Mouse (Mus musculus) NIH3T3 (cell line): ENCODE measurements at regions not wholly inside any gene's neighbourhood (a gene's known extent, or its start where the extent isn't known, plus 50 kb on each side); places are given as distances from the start of the nearest gene placed in this dataset.

Experiments
- DNase-seq: peaks from one replicate; pipeline ENCODE4 v3.0.0-alpha.2; 2012; ENCODE audit warnings: low read depth

DNA sequence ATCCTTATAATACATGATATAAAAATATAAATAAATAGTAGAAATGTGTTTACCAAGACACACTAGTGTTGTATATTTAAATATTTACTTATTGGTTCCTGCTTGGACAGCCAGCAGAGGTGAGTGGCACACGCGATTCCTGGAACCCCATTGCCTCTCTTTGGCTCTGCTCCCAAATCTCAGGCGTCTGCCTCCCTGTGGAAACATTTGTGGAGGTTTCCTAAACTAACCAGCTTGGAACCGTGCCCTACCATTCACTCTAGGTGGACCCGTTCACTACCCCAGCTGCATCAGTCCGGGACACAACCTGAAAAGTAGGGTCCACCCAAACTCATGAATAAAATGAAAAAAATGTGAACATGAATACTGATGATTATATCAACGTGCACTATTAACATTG is 404.0 kb upstream of the Defb41 start:
- no peak for DNase-seq

DNA sequence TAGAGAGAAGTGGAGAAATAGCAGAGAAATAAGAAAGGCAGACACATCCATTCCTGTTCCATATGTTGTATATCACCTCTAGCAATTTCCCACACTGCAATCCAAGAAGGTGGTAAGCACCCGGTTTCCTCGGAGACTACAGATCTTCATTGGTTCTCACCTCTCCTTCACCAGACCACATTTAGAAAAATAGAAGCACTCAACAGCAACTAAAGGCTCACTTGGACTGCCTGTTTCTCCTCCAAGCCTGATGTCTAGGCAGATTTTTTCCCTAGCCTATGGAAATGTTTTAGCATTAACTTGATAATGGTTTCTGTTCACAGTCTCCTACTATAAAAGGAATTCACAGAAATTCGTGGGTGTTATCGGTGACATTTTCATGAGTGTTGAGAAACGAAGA is 403.3 kb upstream of the Defb41 start:
- DNase-seq, result no peak

DNA sequence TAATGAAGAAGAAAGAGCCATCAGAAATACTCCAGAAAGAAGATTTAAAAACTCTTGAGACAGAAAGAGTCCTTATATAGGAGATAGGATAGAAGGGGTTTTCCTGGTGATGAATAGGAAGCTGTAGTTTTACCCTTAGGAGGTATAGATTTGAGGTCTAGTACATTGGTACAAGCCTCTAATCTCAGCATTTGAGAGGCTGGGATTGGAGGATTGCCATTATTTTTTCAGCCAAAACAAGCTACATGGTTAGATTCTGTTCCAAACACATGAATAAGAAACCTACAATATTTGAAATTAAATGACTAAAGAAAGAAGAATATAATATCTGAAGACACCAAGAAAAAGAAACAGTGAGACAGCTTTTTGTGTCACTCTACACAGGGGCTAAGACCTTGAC is 375.9 kb upstream of the Defb41 start:
- DNase-seq, result no peak

DNA sequence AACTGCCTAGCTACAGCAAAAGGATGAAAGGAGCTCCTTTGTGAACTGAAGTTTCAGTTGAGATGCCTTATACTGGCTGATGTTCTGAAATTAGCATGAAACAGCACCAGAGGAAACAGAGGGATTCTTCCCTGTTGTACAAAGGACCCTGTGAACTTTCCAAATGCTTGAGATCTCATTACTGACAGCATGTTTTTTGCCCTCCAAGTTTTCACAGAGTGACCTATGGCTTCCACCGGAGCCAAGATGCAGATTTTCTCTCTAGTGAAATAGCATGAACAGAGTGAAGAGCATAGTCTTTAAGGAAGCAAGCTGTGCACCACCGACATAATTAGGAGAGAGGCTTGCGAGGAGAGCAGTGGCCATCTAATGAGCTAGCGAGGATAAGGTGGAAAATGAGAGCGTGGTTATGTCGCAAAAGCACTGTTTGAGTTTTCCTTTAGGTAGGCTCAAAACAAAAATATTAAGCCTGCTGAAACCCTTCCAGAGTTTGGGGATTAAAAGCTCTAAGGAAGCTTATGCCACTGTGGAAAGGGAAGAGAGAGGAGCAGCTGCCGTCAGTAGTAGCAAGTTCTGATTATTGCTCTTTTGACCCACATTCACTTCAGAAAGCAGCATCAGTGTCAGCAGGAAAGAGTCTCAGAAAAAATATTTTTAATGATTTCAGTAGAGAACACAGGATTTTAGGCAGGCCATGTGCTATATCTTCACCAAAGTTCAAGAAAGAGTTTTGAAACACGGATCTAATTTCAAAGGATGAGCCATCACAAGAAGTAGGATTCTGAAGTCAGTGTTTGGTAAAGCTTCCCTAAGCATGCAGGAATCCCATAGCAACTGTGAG is 374.7 kb upstream of the Defb41 start:
- no peak for DNase-seq

DNA sequence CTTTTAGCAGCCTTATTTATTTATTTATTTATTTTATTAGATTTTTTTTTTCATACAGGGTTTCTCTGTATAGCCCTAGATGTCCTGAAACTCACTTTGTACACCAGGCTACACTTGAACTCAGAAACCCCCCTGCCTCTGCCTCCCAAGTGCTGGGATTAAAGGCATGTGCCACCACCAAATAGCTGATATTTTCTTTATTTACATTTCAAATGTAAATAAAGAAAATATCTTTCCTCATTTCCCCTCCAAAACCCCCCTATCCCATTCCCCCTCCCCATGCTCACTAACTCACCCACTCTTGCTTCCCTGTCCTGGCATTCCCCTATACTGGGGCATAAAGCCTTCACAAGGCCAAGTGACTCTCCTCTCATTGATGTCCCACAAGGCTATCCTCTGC is 372.4 kb upstream of the Defb41 start:
- no peak for DNase-seq

DNA sequence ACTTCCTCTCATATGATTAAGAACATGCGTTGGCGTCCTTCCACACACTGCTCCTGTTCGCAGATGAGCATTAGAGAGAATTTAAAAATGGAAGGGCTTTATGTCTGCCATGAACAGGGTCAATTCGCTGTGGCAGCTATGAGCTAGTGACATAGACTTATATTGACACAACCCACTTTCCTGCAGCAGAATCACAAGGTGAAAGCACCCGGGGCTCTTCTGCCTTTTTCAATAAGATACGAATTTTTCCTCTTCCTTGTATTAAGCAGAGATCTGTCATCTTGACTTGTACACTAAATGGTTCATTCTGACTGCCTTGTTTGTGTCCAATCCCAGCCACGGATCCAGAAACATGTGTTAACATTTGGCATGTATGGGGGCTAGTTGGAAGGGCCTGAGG is 345.3 kb upstream of the Defb41 start:
- no peak for DNase-seq

DNA sequence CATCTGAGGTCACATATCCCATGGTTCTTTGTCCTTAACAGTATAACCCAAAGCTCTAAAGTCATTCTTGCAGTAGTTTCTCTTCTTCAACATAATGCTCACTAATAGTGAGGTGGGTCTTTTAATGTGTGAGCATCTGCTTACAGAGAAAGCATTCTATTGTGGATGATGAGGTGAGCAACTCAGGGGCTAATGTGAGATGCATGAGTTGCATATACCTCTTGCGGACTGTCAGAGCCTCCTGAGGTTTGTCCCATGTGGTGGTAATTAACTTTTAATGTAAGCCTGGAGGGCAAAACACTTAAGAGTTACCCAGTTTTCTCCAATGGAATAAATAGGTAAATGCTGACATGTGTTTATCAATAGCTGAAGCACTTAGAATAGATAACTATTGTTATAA is 334.9 kb upstream of the Defb41 start:
- no peak for DNase-seq

DNA sequence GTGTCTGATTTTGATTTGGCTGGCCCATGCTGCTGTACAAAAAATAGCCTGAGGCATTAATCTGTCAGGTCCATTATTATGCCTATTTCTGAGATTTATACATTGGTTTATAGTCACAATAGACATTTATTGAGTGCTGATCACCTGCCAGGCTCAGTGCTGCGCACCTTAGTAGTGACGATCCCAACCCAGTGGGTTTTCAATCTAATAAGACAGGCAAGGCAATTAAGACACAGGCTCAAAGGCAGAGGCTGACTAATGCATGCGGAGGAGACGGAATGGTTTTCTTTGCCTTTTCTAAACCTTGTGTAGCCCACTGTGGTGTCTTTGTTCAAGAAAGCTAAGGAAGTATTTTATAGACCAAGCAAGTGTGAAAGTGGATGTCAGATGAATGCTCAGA is 334.0 kb upstream of the Defb41 start:
- no peak for DNase-seq

DNA sequence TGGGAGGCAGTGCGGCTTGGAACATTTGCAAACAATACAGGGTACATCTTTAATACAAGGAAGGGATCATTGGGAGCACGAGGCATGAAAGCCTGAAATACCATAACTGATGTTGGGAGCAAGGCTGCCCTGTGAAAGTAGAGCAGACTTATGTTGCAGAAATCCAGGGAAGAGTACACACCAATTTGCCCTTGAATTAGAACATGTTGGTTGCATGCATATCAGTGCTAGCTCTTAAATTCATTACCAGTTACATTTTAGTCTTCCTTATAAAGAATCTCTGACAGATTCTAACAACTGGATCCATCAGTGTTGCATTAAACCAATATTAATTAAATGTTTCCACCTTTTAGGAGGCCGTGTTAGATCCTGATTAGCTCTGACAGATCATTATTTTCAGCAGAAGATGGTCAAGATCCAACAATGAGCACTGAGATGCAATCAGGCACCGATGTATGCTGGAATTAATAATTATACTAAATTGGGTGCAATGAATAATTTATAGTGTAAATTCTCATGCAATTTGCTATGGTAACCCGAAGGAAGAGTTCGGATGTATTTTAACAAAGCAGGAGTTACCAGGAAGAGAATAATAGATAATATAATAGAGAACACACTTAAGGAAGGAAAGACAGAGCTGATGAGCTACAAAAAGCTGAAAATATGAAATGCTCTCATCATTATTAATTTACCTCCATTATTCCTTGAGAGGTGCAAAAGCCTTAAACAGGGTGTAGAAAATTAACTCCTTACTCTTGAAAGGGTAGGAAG is 318.6 kb upstream of the Defb41 start:
- no peak for DNase-seq

DNA sequence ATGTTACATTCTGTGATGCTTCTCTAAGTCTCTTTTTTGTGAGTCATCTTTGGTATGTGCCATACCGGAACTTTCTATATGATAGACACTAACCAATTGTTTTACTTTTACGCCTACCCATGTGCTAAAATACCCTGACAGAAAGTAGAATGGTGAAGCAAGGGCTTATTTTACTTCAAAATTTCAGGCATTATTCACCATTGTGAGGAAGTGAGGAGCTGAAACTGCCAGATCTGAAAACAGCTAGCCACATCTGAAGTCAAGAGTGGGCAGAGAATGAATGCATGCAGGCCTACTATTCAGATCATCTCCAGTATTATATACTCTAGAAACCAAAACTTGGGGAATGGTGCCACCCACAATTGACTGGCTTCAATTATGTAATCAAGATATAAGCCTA is 313.7 kb upstream of the Defb41 start:
- DNase-seq, result no peak

DNA sequence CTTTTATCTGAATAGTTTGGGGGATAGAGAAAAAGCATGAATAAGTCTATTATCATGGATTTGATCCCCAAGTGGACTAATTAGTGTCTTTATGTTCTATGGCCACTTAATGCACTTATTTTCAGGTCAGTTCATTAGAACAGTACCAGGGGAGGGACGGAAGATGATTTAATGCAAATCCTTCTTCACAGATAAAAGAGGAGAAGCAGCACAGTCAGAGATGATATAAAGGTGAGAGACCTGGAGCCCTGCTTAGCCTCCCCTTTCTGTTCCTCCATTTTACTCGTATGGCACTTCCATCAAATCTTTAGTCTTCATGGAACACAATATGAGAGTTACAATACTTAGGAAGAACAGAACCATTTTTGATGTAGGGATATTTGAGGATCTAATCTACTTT is 302.1 kb upstream of the Defb41 start:
- DNase-seq, result no peak

DNA sequence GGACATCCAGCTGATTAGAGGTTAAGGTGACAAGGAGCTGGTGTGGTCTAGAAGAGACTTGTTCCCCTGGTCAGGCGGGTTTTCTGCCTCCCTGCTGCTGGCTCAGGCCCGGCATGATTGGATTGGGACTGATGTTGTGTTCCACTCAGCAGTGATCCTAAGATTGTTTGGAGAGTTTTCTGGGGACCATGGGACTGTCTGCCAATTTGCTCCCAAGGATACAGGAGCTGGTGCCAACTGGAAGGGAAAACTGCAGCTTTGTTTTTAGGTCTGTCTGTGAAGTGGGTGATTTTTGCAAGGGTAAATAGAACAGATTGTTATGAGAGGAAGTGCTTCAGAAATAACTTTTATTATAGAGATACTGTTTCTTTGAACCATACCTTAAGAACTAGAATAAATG is 286.3 kb upstream of the Defb41 start:
- no peak for DNase-seq

DNA sequence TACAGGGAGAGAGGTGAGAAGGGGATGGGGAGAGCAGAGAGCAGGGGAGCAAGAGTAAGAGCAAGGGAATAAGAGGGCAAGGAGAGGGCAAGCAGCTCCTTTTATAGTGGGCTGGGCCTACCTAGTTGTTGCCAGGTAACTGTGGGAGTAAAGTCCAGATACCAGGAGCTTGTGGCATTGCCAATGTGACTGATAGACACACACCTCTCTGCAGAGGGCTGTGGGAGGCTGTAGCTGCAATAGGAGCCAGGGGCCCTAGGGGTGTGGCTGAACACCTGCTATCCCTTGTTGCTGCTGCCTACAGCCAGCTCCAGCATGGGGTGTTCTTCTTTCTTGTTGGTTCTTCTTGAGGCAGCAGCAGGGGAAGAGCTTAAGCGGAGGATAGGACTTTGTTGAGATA is 266.8 kb upstream of the Defb41 start:
- DNase-seq, result no peak

DNA sequence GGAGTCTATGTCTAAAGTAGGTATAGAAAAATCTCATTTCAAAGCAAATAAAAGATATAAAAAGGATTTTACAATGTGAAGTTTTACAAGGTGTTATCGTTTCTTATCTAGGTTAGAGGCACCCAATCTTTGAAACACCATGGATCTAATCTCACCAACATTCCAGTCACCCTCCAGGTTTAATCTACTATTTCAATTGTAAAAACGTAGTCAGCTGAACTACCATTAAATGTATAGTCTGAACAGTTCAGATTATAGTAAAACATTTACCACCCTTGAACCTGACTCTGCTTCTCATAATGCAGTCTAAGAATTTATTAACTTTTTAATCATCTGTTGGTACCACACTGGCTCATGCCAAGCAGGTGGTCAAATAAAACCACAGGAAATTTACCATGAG is 259.5 kb upstream of the Defb41 start:
- DNase-seq, result no peak

DNA sequence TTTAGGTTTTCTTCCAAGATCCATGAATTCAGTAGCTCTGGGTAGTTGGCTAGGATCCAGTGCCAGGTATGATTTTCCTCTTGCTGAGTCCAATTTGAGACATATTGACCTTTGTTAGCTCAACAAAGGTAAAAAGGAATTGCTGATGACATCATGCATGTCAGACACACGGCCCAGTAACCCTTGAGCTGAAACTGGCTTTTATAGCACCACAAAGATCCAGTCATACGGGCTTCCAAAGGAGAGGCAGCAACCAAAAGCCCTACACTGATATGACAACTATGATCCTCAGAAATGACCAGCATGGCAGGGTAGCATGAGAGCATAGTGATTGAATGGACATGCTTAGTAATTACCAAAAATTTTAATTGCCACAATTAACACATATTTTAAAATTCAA is 258.0 kb upstream of the Defb41 start:
- DNase-seq, result no peak

DNA sequence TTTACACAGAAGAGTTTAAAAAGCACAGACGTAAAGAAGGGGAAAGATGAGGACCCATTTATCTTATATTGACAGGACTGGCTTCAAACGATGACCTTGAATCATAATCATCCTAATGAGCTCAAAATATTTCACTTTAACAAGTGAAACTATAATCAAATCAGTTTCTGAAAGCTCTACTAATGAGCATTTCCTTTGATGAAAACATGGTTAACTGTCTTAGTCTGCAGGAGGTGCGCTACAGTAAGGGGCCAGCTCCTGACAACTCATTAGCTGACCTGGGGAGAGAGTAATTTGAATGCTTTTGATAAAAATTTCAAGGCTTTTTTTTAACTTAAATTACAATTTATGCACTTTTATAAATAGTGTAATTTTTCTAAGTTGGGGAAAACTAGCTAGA is 247.8 kb upstream of the Defb41 start:
- no peak for DNase-seq

DNA sequence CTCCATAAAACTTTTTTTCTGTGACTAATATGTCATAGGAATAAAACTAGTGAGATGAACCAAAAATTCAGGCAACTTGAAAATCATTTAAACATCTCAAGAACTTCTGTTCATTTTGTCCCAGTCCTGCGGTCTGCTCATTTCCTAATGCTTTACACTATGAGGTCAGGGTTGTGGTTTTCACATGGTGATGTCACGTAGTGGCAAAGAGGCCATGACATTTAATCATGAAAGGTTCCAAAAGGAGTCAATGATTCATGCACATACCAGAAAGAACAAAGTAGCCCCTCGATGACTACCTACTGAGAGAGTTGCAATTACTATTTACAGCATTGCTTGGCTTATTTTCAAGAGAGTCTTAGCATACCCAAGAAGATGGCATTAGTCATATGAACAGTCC is 233.6 kb upstream of the Defb41 start:
- no peak for DNase-seq

DNA sequence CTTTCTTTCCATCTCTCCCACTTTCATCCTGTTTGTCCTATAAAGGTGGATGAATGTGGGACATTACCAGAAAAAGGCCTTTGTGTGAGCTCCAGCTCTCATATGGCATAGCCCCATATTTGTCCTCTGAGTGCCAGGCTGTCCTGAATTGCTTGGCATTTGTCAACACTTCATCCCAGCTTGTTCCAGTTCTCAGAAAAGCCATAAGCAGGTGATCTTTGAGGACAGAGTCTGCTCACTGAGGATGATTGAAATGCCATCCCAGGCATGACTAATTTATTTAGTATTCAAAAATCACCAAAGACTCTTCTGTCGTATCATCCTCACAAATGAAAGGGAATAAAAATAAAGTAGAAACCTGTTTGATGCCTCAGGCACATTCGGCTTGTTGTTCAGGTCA is 203.6 kb upstream of the Defb41 start:
- DNase-seq, result no peak

DNA sequence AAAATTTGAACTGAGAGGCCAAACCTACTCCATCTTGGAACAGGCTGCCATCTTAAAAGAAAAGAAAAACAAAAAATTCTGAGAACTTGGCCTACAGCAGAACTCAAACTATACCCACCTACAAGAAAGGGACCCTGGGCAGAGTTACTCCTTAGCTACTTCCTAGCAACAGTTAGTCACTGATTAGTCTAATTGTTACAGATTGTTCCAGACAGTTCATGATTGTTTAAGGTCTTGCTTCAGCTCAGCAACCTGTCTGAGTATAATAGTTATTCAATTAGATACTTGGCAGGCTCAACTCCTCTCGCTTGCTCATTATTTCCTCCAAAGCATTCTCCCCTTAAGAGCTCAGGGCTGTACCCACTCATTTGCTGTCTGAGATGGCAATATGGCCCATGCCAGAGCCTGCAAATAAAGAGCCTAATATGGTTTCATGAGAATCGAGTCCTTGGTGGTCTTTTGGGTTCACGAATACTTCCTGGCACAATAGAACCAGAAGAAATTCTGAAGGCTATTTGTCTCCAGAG is 200.4 kb upstream of the Defb41 start:
- no peak for DNase-seq

DNA sequence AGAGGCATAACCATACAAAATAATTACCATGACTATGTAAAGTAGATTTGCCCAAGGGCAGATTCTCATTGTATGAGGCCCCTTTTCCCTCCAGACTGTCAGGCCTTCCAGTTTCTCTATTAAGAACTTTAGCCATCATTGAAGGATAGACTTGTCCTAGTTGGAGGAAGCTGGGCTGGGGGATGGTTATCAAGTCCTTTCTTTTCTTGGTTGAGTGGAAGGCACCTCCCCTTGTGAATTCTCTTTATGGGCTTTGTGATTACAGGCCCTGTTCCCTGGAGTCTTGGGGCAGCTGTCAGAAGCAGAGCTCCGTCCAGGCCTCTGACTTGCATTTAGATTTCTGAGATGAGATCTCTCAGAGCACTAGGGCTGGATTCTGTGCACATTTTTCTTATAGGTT is 198.3 kb upstream of the Defb41 start:
- DNase-seq, result no peak

DNA sequence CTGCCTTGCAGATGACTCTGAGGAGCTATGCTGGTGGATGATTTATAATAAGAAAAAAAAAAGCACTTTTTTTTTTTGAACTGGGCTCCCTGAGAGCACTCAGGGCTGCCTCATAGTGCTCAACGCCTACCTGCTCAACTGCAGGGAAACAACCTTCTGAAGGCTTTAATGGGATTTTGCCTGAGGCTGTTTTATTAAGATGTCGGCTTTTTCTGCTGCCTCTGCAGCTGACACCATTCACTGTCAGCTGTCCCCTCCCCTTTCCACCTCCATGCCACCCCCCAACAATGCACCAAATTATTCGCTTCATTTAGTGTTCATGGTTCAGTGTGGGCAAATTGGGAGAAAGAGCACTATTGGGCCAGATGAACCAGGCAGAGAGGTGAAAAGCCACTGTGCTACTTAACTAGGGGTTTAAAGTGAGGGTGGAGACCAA is 151.4 kb upstream of the Defb41 start:
- no peak for DNase-seq

DNA sequence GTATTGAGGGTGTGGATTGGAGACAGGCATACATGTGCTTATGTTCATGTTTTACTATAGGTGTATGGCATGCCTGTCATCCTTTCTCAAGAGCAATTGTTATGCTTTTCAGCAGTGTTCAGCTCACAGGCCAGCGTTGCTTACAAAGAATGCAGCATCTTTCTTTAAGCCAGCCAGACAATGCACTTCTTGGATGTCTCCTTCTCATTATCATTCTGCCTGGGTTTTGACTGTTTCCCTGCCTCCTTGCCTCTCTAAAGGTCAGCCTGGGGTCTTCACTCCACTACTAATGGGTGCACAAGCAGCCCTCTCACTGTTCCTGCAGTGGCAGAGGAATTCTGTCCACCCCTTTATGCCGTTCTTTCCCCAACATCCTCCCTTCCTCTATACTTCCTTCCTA is 150.9 kb upstream of the Defb41 start:
- no peak for DNase-seq

DNA sequence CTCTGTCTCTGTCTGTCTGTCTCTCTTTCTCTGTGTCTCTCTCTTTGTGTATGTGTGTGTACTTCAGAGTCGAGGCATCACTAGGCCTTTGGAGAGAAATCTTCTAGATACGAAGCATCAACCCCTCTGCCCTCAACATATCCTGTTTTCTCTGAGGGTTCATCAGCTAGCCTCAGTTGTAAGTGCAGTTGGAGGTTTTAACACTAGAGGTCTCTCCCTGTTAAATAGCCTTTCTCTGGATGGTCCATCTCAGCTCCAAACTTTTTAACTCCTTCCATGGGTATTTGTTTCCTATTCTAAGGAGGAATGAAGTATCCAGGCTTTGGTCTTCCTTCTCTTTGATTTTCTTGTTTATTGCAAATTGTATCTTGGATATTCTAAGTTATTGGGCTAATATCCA is 147.8 kb upstream of the Defb41 start:
- no peak for DNase-seq
